Mouse (Mus musculus) lung, adult 10 weeks (tissue): ENCODE results near the gene Cckar. TPM values are rescaled to one million over a fixed set of nuclear protein-coding genes. Genes with fewer than 3 reads are reported as not detected.

Source experiments
- polyA plus RNA-seq: library from polyadenylated mRNA; stranded (reverse); fragments of 350-450 nt; fragmentation: Illumina TruSeq; extraction: RNeasy Lipid Tissue Mini Kit (QIAGEN cat#74804); gene quantifications from one replicate; pipeline ENCODE4 v1.2.3, GENCODE M21; 2014; ENCODE audit warnings: low read depth, low replicate concordance; ENCODE audit not compliant: insufficient read depth

Cckar gene
- 27.2 TPM for polyA plus RNA-seq

DNA sequence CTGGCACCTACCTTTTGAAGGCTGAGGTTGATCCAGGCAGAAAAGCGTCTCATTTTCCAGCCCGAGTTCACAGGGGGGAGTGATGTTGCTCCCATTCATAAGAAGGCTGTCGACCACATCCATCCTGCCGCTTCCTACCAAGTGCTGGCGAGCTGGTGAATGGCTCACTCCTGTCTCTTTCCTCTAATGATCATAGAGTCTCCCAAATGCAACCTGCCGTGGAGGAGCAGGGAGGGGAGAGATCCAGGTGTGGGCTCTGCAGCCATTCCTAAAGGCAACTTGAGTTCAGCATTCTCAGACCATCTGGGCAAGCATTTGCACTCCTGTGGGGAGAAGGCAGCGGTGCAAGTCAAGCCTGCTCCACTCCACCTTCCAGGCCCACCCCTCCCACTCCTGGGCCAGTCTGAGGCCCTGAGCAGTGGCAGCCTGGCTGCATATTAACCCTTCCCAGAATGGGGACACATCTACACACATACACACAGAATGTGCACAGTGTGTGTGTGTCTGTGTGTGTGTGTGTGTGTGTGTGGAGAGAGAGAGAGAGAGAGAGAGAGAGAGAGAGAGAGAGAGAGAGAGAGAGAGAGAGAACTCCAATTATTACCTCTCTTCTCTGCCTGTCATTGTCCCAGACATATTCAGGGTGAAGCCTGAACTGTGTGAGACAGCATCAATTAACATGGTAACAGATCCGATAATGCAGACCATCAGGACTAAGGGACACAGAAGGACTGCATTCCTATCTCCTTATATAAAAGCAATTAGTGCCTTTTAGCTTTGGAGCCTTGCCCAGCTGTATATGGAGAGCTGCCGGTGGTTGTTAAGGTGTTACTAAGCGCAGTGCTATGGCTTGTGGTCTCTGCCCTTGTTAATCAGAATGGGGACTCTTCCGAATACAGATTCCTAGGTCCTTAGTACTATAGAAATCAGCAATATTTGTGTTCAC, at the start of gene Cckar:
TSS of gene Cckar (minus strand) at position 471 of the 943 bp plus-strand sequence.

Other genes starting within 250 kb of the Cckar start
- 15.2 TPM for gene Rbpj, start 241.6 kb downstream of the Cckar start, polyA plus RNA-seq
- 17.5 TPM for gene Tbc1d19, start 101.9 kb upstream of the Cckar start, polyA plus RNA-seq